Mouse (Mus musculus) heart, adult 18-20 months (tissue): ENCODE measurements at regions not wholly inside any gene's neighbourhood (a gene's known extent, or its start where the extent isn't known, plus 50 kb on each side); places are given as distances from the start of the nearest gene placed in this dataset.

ENCODE experiments used
- DNase-seq, 2 experiments: peaks; one replicate each; pipeline ENCODE4 v3.0.0; 2021 to 2022; ENCODE audit warnings: mixed read lengths in 1 of 2

- no peak for DNase-seq
Observed at GRCm38 (mm10) chr2:169450801-169451200, 136.7 kb downstream of the Gm11011 start.

- no peak for DNase-seq
Observed at GRCm38 (mm10) chr2:169447495-169448280, 139.9 kb downstream of the Gm11011 start.

- no peak for DNase-seq
Observed at GRCm38 (mm10) chr2:169445877-169446276, 141.7 kb downstream of the Gm11011 start.

- DNase-seq = no peak
Observed at GRCm38 (mm10) chr2:169445371-169445770, 142.2 kb downstream of the Gm11011 start.

GRCm38 (mm10) chr2:169443271-169443670, 144.3 kb downstream of the Gm11011 start:
- DNase-seq = no peak

- no peak for DNase-seq
Observed at GRCm38 (mm10) chr2:169431516-169431915, 156.0 kb downstream of the Gm11011 start.

- no peak for DNase-seq
Observed at GRCm38 (mm10) chr2:169429411-169429810, 158.1 kb downstream of the Gm11011 start.

GRCm38 (mm10) chr2:169424166-169424920, 163.2 kb downstream of the Gm11011 start:
- peak in 1 of 2 experiments; percentile 5 for DNase-seq

- DNase-seq = no peak
Observed at GRCm38 (mm10) chr2:169412361-169412760, 175.2 kb downstream of the Gm11011 start.

- DNase-seq = no peak
Observed at GRCm38 (mm10) chr2:169410080-169410479, 177.5 kb downstream of the Gm11011 start.

GRCm38 (mm10) chr2:169404908-169405690, 182.4 kb downstream of the Gm11011 start:
- DNase-seq = no peak

GRCm38 (mm10) chr2:169397758-169398157, 189.8 kb downstream of the Gm11011 start:
- DNase-seq = no peak

GRCm38 (mm10) chr2:169397013-169397412, 190.5 kb downstream of the Gm11011 start:
- peak in 1 of 2 experiments; percentile 32 for DNase-seq

GRCm38 (mm10) chr2:169396294-169396693, 191.3 kb downstream of the Gm11011 start:
- no peak for DNase-seq

- no peak for DNase-seq
Observed at GRCm38 (mm10) chr2:169389611-169390010, 197.9 kb downstream of the Gm11011 start.

- no peak for DNase-seq
Observed at GRCm38 (mm10) chr2:169388569-169388968, 199.0 kb downstream of the Gm11011 start.

- DNase-seq = no peak
Observed at GRCm38 (mm10) chr2:169387765-169388518, 199.6 kb downstream of the Gm11011 start.

- no peak for DNase-seq
Observed at GRCm38 (mm10) chr2:169383701-169384100, 203.8 kb downstream of the Gm11011 start.

GRCm38 (mm10) chr2:169373069-169373468, 214.5 kb downstream of the Gm11011 start:
- no peak for DNase-seq

- DNase-seq = no peak
Observed at GRCm38 (mm10) chr2:169365046-169365445, 222.5 kb downstream of the Gm11011 start.

GRCm38 (mm10) chr2:169360272-169360671, 227.3 kb downstream of the Gm11011 start:
- DNase-seq = no peak

GRCm38 (mm10) chr2:169357400-169357799, 230.1 kb downstream of the Gm11011 start:
- DNase-seq = peak; percentile 15 to 33
